Mouse (Mus musculus) intestine, embryonic 14.5 days (tissue): Measurements from ENCODE around the gene Atf7ip. TPM values are rescaled to one million over a fixed set of nuclear protein-coding genes. Genes with fewer than 3 reads are reported as not detected.

ENCODE experiments used
- ATAC-seq: fragments of 200-750 bp; cut with Nextera tagmentation; replicated peaks from 2 replicates; pipeline ENCODE4 v1.8.0; 2017; ENCODE audit warnings: low read depth, moderate number of reproducible peaks, moderate TSS enrichment, moderate library complexity; ENCODE audit not compliant: low FRiP score, low TSS enrichment
- DNase-seq: peaks from one replicate; pipeline ENCODE4 v3.0.0-alpha.2; 2018; ENCODE audit warnings: low spot score
- H3K27ac ChIP-seq: fragments of 300-500 bp; sonication (generic); 2 replicates; pipeline ENCODE4 v1.5.1; 2014; ENCODE audit warnings: low read depth, mild to moderate bottlenecking, control low read depth
- H3K27me3 ChIP-seq: fragments of 300-500 bp; sonication (generic); replicated peaks from 2 replicates; pipeline ENCODE4 v1.6.1; 2014; ENCODE audit warnings: low read length, control low read depth; ENCODE audit not compliant: control insufficient read depth, insufficient read depth
- H3K36me3 ChIP-seq: fragments of 300-500 bp; sonication (generic); 2 replicates; pipeline ENCODE4 v1.6.1; 2014; ENCODE audit warnings: low read length, control low read depth; ENCODE audit not compliant: control insufficient read depth, insufficient read depth
- H3K4me1 ChIP-seq: fragments of 300-500 bp; sonication (generic); replicated peaks from 2 replicates; pipeline ENCODE4 v1.6.1; 2014; ENCODE audit warnings: low read length, control low read depth, mixed read lengths; ENCODE audit not compliant: control insufficient read depth, insufficient read depth
- H3K4me2 ChIP-seq: fragments of 300-500 bp; sonication (generic); 2 replicates; pipeline ENCODE4 v1.6.1; 2014; ENCODE audit warnings: low read length
- H3K4me3 ChIP-seq: fragments of 300-500 bp; sonication (generic); 2 replicates; pipeline ENCODE4 v1.5.1; 2014; ENCODE audit warnings: low read depth, low read length, control low read depth, mixed read lengths
- H3K9ac ChIP-seq: fragments of 300-500 bp; sonication (generic); 2 replicates; pipeline ENCODE4 v1.6.1; 2014; ENCODE audit warnings: mild to moderate bottlenecking, low read length
- H3K9me3 ChIP-seq: fragments of 300-500 bp; sonication (generic); 2 replicates; pipeline ENCODE4 v1.6.1; 2016; ENCODE audit warnings: low read length, control low read depth; ENCODE audit not compliant: control insufficient read depth
- WGBS: fragments of 180-500 bp; shearing (Covaris S2); extraction: QIAGEN DNeasy Blood & Tissue Kit; methylation state at CpG from one replicate; pipeline ENCODE4 v1.1.7; 2014; 5-methylcytosine and 5-hydroxymethylcytosine counted together
- polyA plus RNA-seq: library from polyadenylated mRNA; unstranded; fragments of >200 nt; fragmentation: Nextera tagmentation; extraction: Ambion mirVana; gene quantifications from 2 replicates; pipeline ENCODE4 v1.2.1, GENCODE M21; 2014

The Atf7ip gene
- polyA plus RNA-seq, 1 experiment from 2014 or later, result 32.9 TPM

DNA sequence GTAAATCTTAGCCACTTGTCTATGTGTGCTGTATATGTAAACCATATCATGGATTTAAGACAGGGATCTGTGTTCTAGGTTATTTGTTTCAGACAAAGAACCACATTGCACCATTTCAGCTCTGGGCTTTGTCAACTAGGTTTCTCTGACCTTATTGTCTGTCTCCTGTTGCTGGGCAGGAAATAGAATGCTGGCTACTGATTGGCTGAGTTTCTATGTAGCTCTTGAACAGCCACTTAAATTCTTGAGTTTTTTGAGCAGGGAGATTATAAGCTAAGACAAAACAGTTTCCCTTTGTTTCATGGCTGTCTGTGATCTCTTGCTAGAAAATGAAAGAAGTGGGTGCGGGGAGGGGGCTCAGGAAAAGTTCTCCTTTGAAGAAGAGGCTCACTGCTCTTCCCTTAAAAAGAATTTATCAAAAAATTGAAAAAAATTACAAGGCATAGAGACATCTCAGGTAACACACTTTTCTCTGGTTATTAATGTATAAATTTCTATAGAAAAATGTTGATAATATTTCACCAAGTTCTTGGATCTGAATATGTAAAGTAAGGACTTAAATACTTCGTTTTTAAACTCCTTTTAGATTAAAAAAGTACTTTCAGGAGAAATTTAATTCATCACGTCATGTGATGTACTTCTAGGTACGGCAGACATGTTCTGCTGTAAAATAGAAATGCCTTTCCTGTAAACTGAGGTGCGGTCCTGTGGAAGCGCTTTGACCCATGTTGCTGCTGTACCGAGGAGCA is 49.0 kb downstream of the Atf7ip start:
- no peak for DNase-seq

GRCm38 (mm10) chr6:136555523-136555915 is 49.6 kb downstream of the Atf7ip start:
- H3K4me2 ChIP-seq, result no peak overlapping the region

More for the DNA sequence above, 49.0 kb downstream of the Atf7ip start:
- WGBS, result 83% methylated on average over 7 of the region's 7 CpGs
- H3K27ac ChIP-seq, result peak overlapping the region; percentile 29; the same call in 1 of the 2 replicates
- H3K4me2 ChIP-seq, result no peak overlapping the region
- H3K27me3 ChIP-seq, result no peaks in the 10 kb centered on the region
- no peak overlapping the region for H3K9ac ChIP-seq
- H3K9me3 ChIP-seq, result no peaks in the 10 kb centered on the region
- 0 out of 2 replicates have a peak, but pooled peaks cover 4% of the 10 kb centered on the region for H3K4me1 ChIP-seq
- no peak overlapping the region for H3K4me3 ChIP-seq
- H3K36me3 ChIP-seq, result peaks cover 14% of the 10 kb centered on the region
- 0 out of 2 replicates have a peak, but pooled peaks have one; percentile 21 for ATAC-seq

GRCm38 (mm10) chr6:136558288-136559005 is 52.5 kb downstream of the Atf7ip start:
- DNase-seq (no peak), ATAC-seq (no peak)
- H3K4me1 ChIP-seq, result 0 out of 2 replicates have a peak, but pooled peaks cover 4% of the 10 kb centered on the region
- H3K27me3 ChIP-seq, result no peaks in the 10 kb centered on the region
- H3K9ac ChIP-seq, result no peak overlapping the region
- H3K36me3 ChIP-seq, result peaks cover 45% of the 10 kb centered on the region
- H3K27ac ChIP-seq, result no peak overlapping the region
- no peak overlapping the region for H3K4me2 ChIP-seq
- 84% methylated on average over 8 of the region's 8 CpGs for WGBS
- no peaks in the 10 kb centered on the region for H3K9me3 ChIP-seq
- no peak overlapping the region for H3K4me3 ChIP-seq

More at GRCm38 (mm10) chr6:136555523-136555915, 49.6 kb downstream of the Atf7ip start:
- no peaks in the 10 kb centered on the region for H3K27me3 ChIP-seq
- no peak for ATAC-seq
- peaks cover 20% of the 10 kb centered on the region for H3K36me3 ChIP-seq
- no peak overlapping the region for H3K27ac ChIP-seq
- no peaks in the 10 kb centered on the region for H3K9me3 ChIP-seq
- H3K9ac ChIP-seq, result no peak overlapping the region
- no peak overlapping the region for H3K4me3 ChIP-seq
- 71% methylated on average over 5 of the region's 5 CpGs for WGBS
- DNase-seq, result peak; percentile 73
- 0 out of 2 replicates have a peak, but pooled peaks cover 4% of the 10 kb centered on the region for H3K4me1 ChIP-seq

DNA sequence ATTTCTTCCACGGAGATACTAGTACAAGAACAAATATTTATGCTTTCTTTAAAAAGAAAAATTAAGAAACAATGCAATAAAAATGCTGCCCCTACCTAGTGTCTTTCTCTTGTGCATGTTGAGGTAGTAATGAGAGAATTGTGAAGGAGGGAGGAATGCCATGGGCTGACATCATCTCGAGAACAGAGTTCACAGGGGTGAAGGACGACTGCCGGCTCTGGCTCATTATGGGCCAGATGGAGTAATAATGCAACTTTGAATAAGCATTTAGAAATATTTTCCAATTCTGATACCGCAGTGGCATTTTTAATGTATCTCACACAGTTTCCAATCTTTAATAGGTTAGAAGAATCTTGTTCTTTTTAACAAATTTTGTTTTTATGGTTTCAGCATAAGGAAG is 60.0 kb downstream of the Atf7ip start:
- Histone ChIP-seq H3K4me1 (no peaks in the 10 kb centered on the region), H3K4me2 (no peak overlapping the region), H3K9me3 (peaks cover 15% of the 10 kb centered on the region), H3K27ac (no peak overlapping the region), H3K36me3 (peaks cover 81% of the 10 kb centered on the region), H3K9ac (no peak overlapping the region), H3K4me3 (no peak overlapping the region), H3K27me3 (no peaks in the 10 kb centered on the region)
- no peak for ATAC-seq
- DNase-seq, result no peak
- WGBS, result 84% methylated on average over 5 of the region's 5 CpGs

DNA sequence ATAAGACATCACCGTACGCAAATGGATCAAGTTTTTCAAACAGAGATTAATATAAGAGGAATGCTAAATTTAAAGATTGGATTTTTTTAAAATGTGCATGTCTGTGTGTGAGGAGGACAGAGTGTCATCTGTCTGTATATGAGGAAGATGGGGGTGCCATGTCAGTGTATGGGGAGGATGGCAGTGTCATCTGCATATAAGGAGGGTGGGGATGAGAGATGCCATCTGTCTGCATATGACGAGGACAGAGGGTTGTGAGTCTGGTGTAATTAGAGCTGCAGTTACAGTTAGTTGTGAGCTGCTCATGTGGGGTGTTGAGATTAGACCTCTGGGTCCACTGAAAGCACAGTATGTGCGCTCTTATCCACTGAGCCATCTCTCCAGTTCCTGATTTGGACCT is 84.8 kb downstream of the Atf7ip start:
- Histone ChIP-seq H3K4me3 (no peak overlapping the region), H3K9me3 (no peaks in the 10 kb centered on the region), H3K9ac (no peak overlapping the region), H3K27ac (no peak overlapping the region), H3K4me2 (no peak overlapping the region), H3K27me3 (no peaks in the 10 kb centered on the region), H3K4me1 (no peaks in the 10 kb centered on the region), H3K36me3 (peaks cover 81% of the 10 kb centered on the region)
- WGBS, result 91% methylated on average over 4 of the region's 4 CpGs
- DNase-seq (no peak), ATAC-seq (no peak)

DNA sequence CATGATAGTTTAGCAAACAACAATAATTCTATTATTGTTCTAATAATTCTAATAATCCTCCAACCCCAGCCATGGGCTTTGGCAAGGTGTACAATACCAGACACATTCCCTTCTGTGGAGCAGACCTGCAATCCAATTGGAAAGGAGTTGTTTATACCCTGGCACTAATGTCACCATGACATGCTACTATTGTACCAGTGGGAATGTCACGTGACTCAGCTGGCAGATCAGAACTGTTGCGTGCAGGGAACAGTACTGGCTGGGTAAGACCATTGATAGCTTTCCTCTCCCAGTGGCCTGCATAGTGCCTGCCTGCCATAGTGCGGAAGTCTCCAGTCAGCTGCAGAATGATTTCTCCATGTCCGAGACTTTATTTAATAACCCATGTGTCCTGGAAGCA is 88.6 kb downstream of the Atf7ip start:
- H3K27me3 ChIP-seq, result no peaks in the 10 kb centered on the region
- 89% methylated on average over 4 of the region's 4 CpGs for WGBS
- H3K4me3 ChIP-seq, result no peak overlapping the region
- no peak overlapping the region for H3K4me2 ChIP-seq
- H3K36me3 ChIP-seq, result peaks cover 83% of the 10 kb centered on the region
- no peak overlapping the region for H3K9ac ChIP-seq
- no peak overlapping the region for H3K27ac ChIP-seq
- no peaks in the 10 kb centered on the region for H3K4me1 ChIP-seq
- no peak for ATAC-seq
- H3K9me3 ChIP-seq, result no peaks in the 10 kb centered on the region
- DNase-seq, result no peak

DNA sequence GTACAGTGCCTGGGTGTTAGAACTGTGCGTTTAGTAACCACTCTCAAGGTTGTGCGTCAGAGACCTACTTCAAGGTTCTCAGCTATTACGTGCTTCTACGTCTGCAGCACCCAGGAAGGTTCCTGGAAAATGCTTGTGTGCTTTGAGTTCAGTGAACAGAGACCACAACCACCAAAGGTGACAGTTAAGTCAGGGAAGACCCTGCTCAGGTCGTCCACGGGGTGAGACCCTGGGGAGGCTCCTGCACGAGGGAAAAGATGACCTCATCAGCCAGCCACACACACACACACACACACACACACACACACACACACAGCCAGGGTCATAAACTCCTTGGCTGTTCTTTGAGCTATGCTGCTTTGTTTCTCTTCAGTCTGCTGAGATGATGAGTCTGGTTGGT is 96.6 kb downstream of the Atf7ip start:
- ATAC-seq, result no peak
- no peaks in the 10 kb centered on the region for H3K9me3 ChIP-seq
- no peak for DNase-seq
- H3K4me1 ChIP-seq, result no peaks in the 10 kb centered on the region
- WGBS, result 77% methylated on average over 7 of the region's 7 CpGs
- no peak overlapping the region for H3K4me3 ChIP-seq
- peaks cover 91% of the 10 kb centered on the region for H3K36me3 ChIP-seq
- H3K27me3 ChIP-seq, result no peaks in the 10 kb centered on the region
- H3K4me2 ChIP-seq, result no peak overlapping the region
- H3K27ac ChIP-seq, result no peak overlapping the region
- no peak overlapping the region for H3K9ac ChIP-seq

GRCm38 (mm10) chr6:136611351-136612215 is 105.6 kb downstream of the Atf7ip start:
- peaks cover 45% of the 10 kb centered on the region for H3K36me3 ChIP-seq
- no peaks in the 10 kb centered on the region for H3K4me1 ChIP-seq
- DNase-seq (no peak), ATAC-seq (no peak)
- no peak overlapping the region for H3K4me3 ChIP-seq
- H3K27me3 ChIP-seq, result no peaks in the 10 kb centered on the region
- WGBS, result 97% methylated on average over 17 of the region's 17 CpGs
- H3K27ac ChIP-seq, result no peak overlapping the region
- no peak overlapping the region for H3K4me2 ChIP-seq
- no peak overlapping the region for H3K9ac ChIP-seq
- 0 out of 2 replicates have a peak, but pooled peaks cover 5% of the 10 kb centered on the region for H3K9me3 ChIP-seq
